Mouse (Mus musculus) liver, embryonic 14.5 days (tissue): ENCODE measurements around the gene Zfp971.
"Not testable (repeated sequence)": the region's sequence is repeated elsewhere in the genome, so short reads cannot be mapped to it uniquely, and the experiment has no call there.

Experiments
- CTCF ChIP-seq: IDR thresholded peaks from 2 replicates; pipeline ENCODE4 v1.5.1; 2016; ENCODE audit warnings: antibody characterized with exemption, low read depth, control low read depth
- EP300 ChIP-seq: IDR thresholded peaks from 2 replicates; pipeline ENCODE4 v1.6.1; 2016; ENCODE audit warnings: antibody characterized with exemption, low read depth

DNA sequence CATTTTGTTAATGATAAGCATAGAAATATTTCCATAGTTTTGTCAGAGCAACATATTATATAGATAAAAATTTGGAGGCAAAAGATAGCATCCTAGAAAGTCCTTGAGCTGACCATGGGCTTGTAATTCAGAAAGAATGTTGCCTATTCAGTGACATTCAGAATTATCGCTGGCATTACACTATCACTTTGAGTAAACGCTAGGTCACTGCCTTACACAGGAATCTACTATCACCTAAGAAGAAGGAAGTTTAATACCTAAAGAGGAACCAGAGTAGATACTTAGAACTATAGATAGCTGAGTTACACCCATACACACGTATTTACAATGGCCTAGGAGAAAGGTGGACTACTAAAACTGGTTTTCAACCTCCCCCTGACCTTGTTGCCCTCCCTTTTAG, 3.6 kb upstream of the Zfp971 start:
- TF ChIP-seq CTCF, EP300: not testable (repeated sequence)
